Mouse (Mus musculus) ES-E14 (cell line): ENCODE results near the gene Kcnip1.

Experiments used
- HCFC1 ChIP-seq: IDR thresholded peaks from 2 replicates; pipeline ENCODE4 v1.6.1; 2012; ENCODE audit warnings: low read length, inconsistent platforms, borderline replicate concordance; ENCODE audit not compliant: insufficient read depth
- ZNF384 ChIP-seq: IDR thresholded peaks from 2 replicates; pipeline ENCODE4 v1.6.1; 2012; ENCODE audit warnings: low read depth, low read length, inconsistent platforms

- TF ChIP-seq ZNF384: no peak
- TF ChIP-seq HCFC1: no peak
Observed at GRCm38 (mm10) chr11:33603174-33603573, 389.8 kb downstream of the Kcnip1 start.
